Mouse (Mus musculus) lung, postnatal 0 days (tissue): ENCODE measurements around the gene Ccdc47. TPM values are rescaled to one million over a fixed set of nuclear protein-coding genes. Genes with fewer than 3 reads are reported as not detected.

Experiments used
- ATAC-seq: fragments of 200-750 bp; cut with Nextera tagmentation; 2 replicates; pipeline ENCODE4 v1.8.0; 2017; ENCODE audit warnings: moderate library complexity
- DNase-seq: peaks from one replicate; pipeline ENCODE4 v3.0.0-alpha.2; 2016; ENCODE audit warnings: low spot score
- H3K27ac ChIP-seq: fragments of 300-500 bp; sonication (generic); 2 replicates; pipeline ENCODE4 v1.5.1; 2014; ENCODE audit warnings: antibody characterized with exemption, mild to moderate bottlenecking, low read length, mixed read lengths
- H3K27me3 ChIP-seq: fragments of 300-500 bp; sonication (generic); replicated peaks from 2 replicates; pipeline ENCODE4 v1.6.1; 2014; ENCODE audit warnings: low read length, mixed read lengths; ENCODE audit not compliant: insufficient read depth
- H3K36me3 ChIP-seq: fragments of 300-500 bp; sonication (generic); 2 replicates; pipeline ENCODE4 v1.6.1; 2014; ENCODE audit warnings: low read length, mixed read lengths; ENCODE audit not compliant: insufficient read depth
- H3K4me1 ChIP-seq: fragments of 300-500 bp; sonication (generic); 2 replicates; pipeline ENCODE4 v1.6.1; 2014; ENCODE audit warnings: antibody characterized with exemption, low read depth, low read length, mixed read lengths; ENCODE audit not compliant: insufficient read depth
- H3K4me2 ChIP-seq: fragments of 300-500 bp; sonication (generic); replicated peaks from 2 replicates; pipeline ENCODE4 v1.6.1; 2014; ENCODE audit warnings: low read depth, mild to moderate bottlenecking, low read length, moderate library complexity, mixed read lengths
- H3K4me3 ChIP-seq: fragments of 300-500 bp; sonication (generic); 2 replicates; pipeline ENCODE4 v1.5.1; 2014; ENCODE audit warnings: low read depth, low read length
- H3K9ac ChIP-seq: fragments of 300-500 bp; sonication (generic); replicated peaks from 2 replicates; pipeline ENCODE4 v1.6.1; 2014; ENCODE audit warnings: low read depth, mild to moderate bottlenecking
- H3K9me3 ChIP-seq: fragments of 300-500 bp; sonication (generic); 2 replicates; pipeline ENCODE4 v1.6.1; 2016; ENCODE audit warnings: low read length, mixed read lengths
- CTCF ChIP-seq: IDR thresholded peaks from 2 replicates; pipeline ENCODE4 v1.5.1; 2016; ENCODE audit warnings: antibody characterized with exemption, mild to moderate bottlenecking
- EP300 ChIP-seq: IDR thresholded peaks from 2 replicates; pipeline ENCODE4 v1.6.1; 2016; ENCODE audit warnings: antibody characterized with exemption, mild to moderate bottlenecking, control low read depth
- WGBS: fragments of 180-500 bp; shearing (Covaris S2); extraction: QIAGEN DNeasy Blood & Tissue Kit; methylation state at CpG from one replicate; pipeline ENCODE4 v1.1.7; 2014; 5-methylcytosine and 5-hydroxymethylcytosine counted together
- polyA plus RNA-seq: library from polyadenylated mRNA; unstranded; fragments of >200 nt; fragmentation: Nextera tagmentation; extraction: Ambion mirVana; gene quantifications from 2 replicates; pipeline ENCODE4 v1.2.1, GENCODE M21; 2015

Gene Ccdc47
- polyA plus RNA-seq, 1 experiment from 2014 or later, result 67.7 TPM

DNA sequence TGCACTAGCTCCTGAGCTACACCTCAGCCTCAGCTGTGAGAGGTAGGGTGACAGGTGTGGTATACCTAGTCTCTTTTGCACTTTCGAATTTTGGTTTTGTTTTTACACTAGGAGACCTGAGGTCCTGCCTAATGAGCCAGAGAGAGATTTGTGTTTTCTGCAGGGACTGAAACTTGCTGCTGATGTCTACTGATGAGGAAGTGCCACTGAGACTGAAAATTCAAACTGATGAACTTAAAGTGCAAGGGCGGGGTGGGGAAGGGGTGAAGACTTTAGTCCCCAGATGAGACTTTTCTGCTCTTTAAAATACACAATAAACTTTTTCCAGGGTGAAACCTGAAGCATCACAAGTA is 35.7 kb downstream of the Ccdc47 start:
- Histone ChIP-seq H3K4me2 (no peak overlapping the region), H3K9me3 (no peaks in the 10 kb centered on the region), H3K27ac (no peak overlapping the region), H3K4me3 (no peak overlapping the region), H3K36me3 (no peaks in the 10 kb centered on the region), H3K27me3 (no peaks in the 10 kb centered on the region), H3K9ac (no peak overlapping the region), H3K4me1 (no peaks in the 10 kb centered on the region)
- TF ChIP-seq EP300, result no peak
- no peak for TF ChIP-seq CTCF
- DNase-seq (no peak), ATAC-seq (no peak)
- 91% methylated on average over 2 of the region's 2 CpGs for WGBS

DNA sequence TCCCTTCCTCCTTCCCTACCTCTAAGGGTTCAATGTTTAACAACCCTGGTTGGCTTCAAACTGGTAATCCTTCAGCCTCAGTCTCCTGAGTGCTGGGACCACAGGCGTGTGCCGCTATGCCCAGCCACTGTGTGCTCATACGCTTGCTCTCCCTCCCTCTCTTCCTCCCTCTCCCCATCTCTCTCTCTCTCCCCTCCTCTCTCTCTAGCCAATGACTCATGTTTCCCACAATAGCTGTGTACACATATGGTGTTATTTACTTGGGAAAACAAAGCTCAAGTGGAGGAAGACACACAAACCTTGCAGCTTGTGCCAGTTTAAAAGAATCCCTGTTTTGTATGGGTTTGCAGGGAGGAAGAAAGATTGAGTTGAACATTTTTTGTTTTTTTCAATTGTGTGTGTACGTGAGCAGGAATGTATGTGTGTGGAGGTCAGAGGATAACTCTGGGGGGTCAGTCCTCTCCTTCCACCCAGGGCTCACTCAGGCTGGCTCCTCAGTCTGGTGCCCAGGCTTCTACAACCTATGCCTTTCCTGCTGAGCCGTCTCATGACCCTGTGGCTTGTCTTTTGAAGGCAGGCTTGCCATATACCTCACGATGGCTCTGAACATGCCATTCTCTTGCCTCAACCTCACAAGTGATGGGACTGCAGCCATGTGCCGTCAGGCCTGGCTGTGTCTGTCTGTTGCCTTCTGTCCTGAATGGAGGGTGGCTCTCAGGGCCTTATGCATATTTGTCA is 36.3 kb downstream of the Ccdc47 start:
- no peak overlapping the region for H3K4me3 ChIP-seq
- H3K4me1 ChIP-seq, result no peaks in the 10 kb centered on the region
- no peaks in the 10 kb centered on the region for H3K27me3 ChIP-seq
- TF ChIP-seq EP300, result no peak
- TF ChIP-seq CTCF, result no peak
- 64% methylated on average over 7 of the region's 7 CpGs for WGBS
- H3K9me3 ChIP-seq, result no peaks in the 10 kb centered on the region
- H3K36me3 ChIP-seq, result no peaks in the 10 kb centered on the region
- no peak overlapping the region for H3K27ac ChIP-seq
- no peak overlapping the region for H3K9ac ChIP-seq
- DNase-seq, result peak; percentile 28
- ATAC-seq, result peak; percentile 43
- H3K4me2 ChIP-seq, result no peak overlapping the region

DNA sequence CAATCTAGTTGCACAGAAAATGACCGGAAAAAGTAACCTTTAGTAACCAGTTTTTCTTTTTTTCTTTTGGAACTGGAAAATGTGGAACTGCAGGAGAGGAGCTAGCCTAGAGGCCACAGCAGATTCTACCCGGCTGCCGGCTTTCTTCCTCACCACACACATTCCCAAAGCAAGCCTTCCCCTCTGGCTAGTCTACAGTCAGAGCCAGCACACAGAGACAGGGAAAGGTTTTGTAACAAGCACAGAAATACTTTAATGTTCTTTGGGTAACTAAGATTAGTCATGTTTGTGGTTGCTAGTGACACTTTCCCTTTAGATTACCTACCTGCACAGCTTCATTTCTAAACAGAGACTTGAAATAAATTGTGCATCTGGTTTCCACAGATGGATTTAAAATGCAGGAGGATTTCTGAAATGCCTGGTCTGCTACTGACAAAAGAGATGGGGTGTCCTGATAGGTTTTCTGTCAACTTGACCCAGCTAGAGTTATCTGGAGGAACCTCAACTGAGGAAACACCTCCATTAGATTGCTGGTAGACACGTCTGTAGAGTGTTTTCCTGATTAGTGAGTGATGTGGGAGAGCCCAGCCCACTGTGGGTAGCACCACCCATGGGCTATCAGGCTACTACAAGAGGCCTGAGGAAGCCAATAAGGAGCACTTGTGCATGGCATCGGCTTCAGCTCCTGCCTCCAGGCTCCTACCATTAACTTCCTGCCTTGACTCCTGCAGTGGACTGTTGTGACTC is 37.9 kb downstream of the Ccdc47 start:
- H3K27me3 ChIP-seq, result no peaks in the 10 kb centered on the region

DNA sequence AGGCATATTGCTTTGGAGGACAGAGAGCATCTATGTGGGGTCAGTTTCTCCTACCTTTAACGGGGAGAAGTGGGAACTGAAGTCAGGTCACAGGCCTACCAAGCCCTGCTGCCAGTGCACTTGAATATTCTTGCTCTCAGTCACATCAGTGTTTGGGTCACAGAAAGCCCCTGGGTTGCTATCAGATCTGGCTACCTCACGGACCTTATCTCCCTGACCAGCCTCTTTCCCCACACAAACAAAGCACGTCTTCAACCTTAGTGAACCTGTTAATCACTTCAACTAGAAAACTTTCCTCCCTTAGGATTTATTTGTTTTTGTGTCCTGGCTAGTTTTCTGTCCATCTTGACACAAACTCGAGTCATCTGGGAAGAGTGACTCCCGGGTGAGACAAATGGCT is 39.8 kb downstream of the Ccdc47 start:
- WGBS, result 54% methylated on average over 5 of the region's 5 CpGs
- Histone ChIP-seq H3K9me3 (no peaks in the 10 kb centered on the region), H3K4me3 (no peak overlapping the region), H3K4me1 (no peaks in the 10 kb centered on the region), H3K36me3 (no peaks in the 10 kb centered on the region), H3K9ac (no peak overlapping the region), H3K4me2 (no peak overlapping the region), H3K27me3 (no peaks in the 10 kb centered on the region), H3K27ac (no peak overlapping the region)
- TF ChIP-seq CTCF, result no peak
- no peak for TF ChIP-seq EP300
- DNase-seq (no peak), ATAC-seq (no peak)

More for the DNA sequence above, 37.9 kb downstream of the Ccdc47 start:
- 56% methylated on average over 5 of the region's 5 CpGs for WGBS
- ATAC-seq (no peak), DNase-seq (peak; percentile 4)
- Histone ChIP-seq H3K4me2 (no peak overlapping the region), H3K9ac (no peak overlapping the region), H3K27ac (no peak overlapping the region), H3K9me3 (no peaks in the 10 kb centered on the region), H3K4me1 (no peaks in the 10 kb centered on the region), H3K4me3 (no peak overlapping the region), H3K36me3 (no peaks in the 10 kb centered on the region)
- TF ChIP-seq EP300, result no peak
- TF ChIP-seq CTCF, result no peak

DNA sequence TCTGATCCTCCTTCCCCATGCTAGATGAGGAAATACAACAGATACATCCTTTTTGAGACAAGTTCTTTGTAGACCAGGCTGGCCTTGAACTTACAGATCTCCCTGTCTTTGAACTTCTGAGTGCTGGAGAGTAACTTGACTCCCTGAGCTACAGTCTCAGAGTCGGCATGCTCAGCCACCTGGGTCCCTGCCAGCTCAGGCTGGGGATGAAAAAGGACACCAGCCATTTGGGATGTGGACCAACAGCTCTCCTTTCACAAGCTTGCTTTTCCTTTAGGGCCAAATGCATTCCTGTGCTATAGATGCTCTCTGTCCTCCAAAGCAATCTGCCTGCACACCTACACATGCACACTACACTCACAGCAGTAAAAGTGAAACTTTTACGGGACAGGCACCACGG is 41.1 kb downstream of the Ccdc47 start:
- Histone ChIP-seq H3K36me3 (no peaks in the 10 kb centered on the region), H3K27ac (no peak overlapping the region), H3K4me3 (no peak overlapping the region), H3K9ac (no peak overlapping the region), H3K27me3 (no peaks in the 10 kb centered on the region), H3K4me1 (no peaks in the 10 kb centered on the region), H3K9me3 (no peaks in the 10 kb centered on the region), H3K4me2 (no peak overlapping the region)
- 64% methylated on average over 3 of the region's 3 CpGs for WGBS
- no peak for DNase-seq
- TF ChIP-seq EP300 (no peak), CTCF (no peak)
- ATAC-seq, result no peak

- H3K4me3 ChIP-seq, result no peak overlapping the region
These were observed 41.8 kb downstream of the Ccdc47 start for GRCm38 (mm10) chr11:106174372-106174771.

More at GRCm38 (mm10) chr11:106174372-106174771, 41.8 kb downstream of the Ccdc47 start:
- H3K36me3 ChIP-seq, result no peaks in the 10 kb centered on the region
- no peaks in the 10 kb centered on the region for H3K4me1 ChIP-seq
- no peak overlapping the region for H3K4me2 ChIP-seq
- DNase-seq (no peak), ATAC-seq (no peak)
- no peak overlapping the region for H3K27ac ChIP-seq
- WGBS, result 71% methylated on average over 5 of the region's 5 CpGs
- TF ChIP-seq EP300, result no peak
- TF ChIP-seq CTCF, result no peak
- no peak overlapping the region for H3K9ac ChIP-seq
- no peaks in the 10 kb centered on the region for H3K27me3 ChIP-seq
- no peaks in the 10 kb centered on the region for H3K9me3 ChIP-seq
